Mouse (Mus musculus): ENCODE measurements around the gene Lrp5.

The Lrp5 gene

GRCm38 (mm10) chr19:3556169-3556827 lies 130.1 kb downstream of the Lrp5 start:
- no peak for DNase-seq (ENCODE audit: low spot score in 2 of 2)

- no peak for DNase-seq (ENCODE audit: low spot score in 2 of 2)
Observed at GRCm38 (mm10) chr19:3554785-3555184, 131.6 kb downstream of the Lrp5 start.

GRCm38 (mm10) chr19:3551573-3552159 lies 134.7 kb downstream of the Lrp5 start:
- no peak for DNase-seq (ENCODE audit: low spot score in 2 of 2)

- DNase-seq (ENCODE audit: low spot score in 2 of 2) = no peak
Observed at GRCm38 (mm10) chr19:3550101-3550500, 136.3 kb downstream of the Lrp5 start.

GRCm38 (mm10) chr19:3549263-3549662 lies 137.1 kb downstream of the Lrp5 start:
- DNase-seq (ENCODE audit: low spot score in 2 of 2) = no peak

GRCm38 (mm10) chr19:3548311-3548710 lies 138.1 kb downstream of the Lrp5 start:
- no peak for DNase-seq (ENCODE audit: low spot score in 2 of 2)

- no peak for DNase-seq (ENCODE audit: low spot score in 2 of 2)
Observed at GRCm38 (mm10) chr19:3544995-3545394, 141.4 kb downstream of the Lrp5 start.

GRCm38 (mm10) chr19:3542591-3542990 lies 143.8 kb downstream of the Lrp5 start:
- no peak for DNase-seq (ENCODE audit: low spot score in 2 of 2)

GRCm38 (mm10) chr19:3540997-3541396 lies 145.4 kb downstream of the Lrp5 start:
- no peak for DNase-seq (ENCODE audit: low spot score in 2 of 2)

GRCm38 (mm10) chr19:3540254-3540653 lies 146.1 kb downstream of the Lrp5 start:
- DNase-seq (ENCODE audit: low spot score in 2 of 2) = no peak

GRCm38 (mm10) chr19:3539456-3539855 lies 146.9 kb downstream of the Lrp5 start:
- DNase-seq (ENCODE audit: low spot score in 2 of 2) = no peak

- no peak for DNase-seq (ENCODE audit: low spot score in 2 of 2)
Observed at GRCm38 (mm10) chr19:3537658-3538057, 148.7 kb downstream of the Lrp5 start.

GRCm38 (mm10) chr19:3534945-3535344 lies 151.4 kb downstream of the Lrp5 start:
- no peak for DNase-seq (ENCODE audit: low spot score in 2 of 2)

Data from frontal cortex, postnatal 10 days (tissue).